Mouse (Mus musculus) Patski (cell line): ENCODE data around the gene Slc43a2. TPM values are rescaled to one million over a fixed set of nuclear protein-coding genes. Genes with fewer than 3 reads are reported as not detected.
"Not testable (repeated sequence)": the region's sequence is repeated elsewhere in the genome, so short reads cannot be mapped to it uniquely, and the experiment has no call there.

Experiments
- ATAC-seq: fragments of 100-300 bp; one replicate; pipeline ENCODE4 v1.8.0; 2021
- CTCF ChIA-PET: fragments of 350-600 bp; sonication (Branson Sonifier 250); formaldehyde crosslinking; loops from one replicate; lab custom pipeline; 2022; ENCODE audit warnings: inconsistent platforms; lab: Charles Lee
- POLR2A ChIA-PET: fragments of 350-600 bp; sonication (Branson Sonifier 250); formaldehyde crosslinking; loops from one replicate; lab custom pipeline; 2022; ENCODE audit warnings: antibody characterized with exemption, inconsistent platforms; lab: Charles Lee
- DNase-seq: peaks from one replicate; pipeline ENCODE4 v3.0.0-alpha.2; 2011; ENCODE audit warnings: low read depth, low spot score
- H3K27me3 ChIP-seq: fragments of 371-371 bp; one replicate; pipeline ENCODE4 v1.5.1; 2021
- CTCF ChIP-seq: fragments of 100-300 bp; IDR thresholded peaks from one replicate; pipeline ENCODE4 v1.5.1; 2021
- in situ Hi-C: fragments of 300-500 bp; cut with MboI; formaldehyde crosslinking; loops from 3 replicates; pipeline ENCODE4 v1.11.1; 2018; ENCODE audit warnings: low pct_unique_long_range_greater_than_20kb, mixed read lengths
- polyA plus RNA-seq: library from polyadenylated mRNA; unstranded; gene quantifications from one replicate; pipeline ENCODE4 v1.2.3, GENCODE M21; 2021

Slc43a2 gene
- polyA plus RNA-seq, 1 experiment from 2014 or later = 10.0 TPM

- DNase-seq (no peak), ATAC-seq (no peak)
- POLR2A ChIA-PET = no interaction called here
- TF ChIP-seq CTCF = no peak
- no peaks in the 10 kb centered on the region for H3K27me3 ChIP-seq
- CTCF ChIA-PET = interaction anchor here (1.3 kb wide), 1 partner anchor 144 kb away, joined by 3 read pairs; no protein-coding TSS in a partner anchor
- in situ Hi-C loops = no loop called here
Measured at GRCm38 (mm10) chr11:75546057-75546456, 14.6 kb downstream of the Slc43a2 start.

GRCm38 (mm10) chr11:75549658-75550111 lies 18.2 kb downstream of the Slc43a2 start:
- no peak for ATAC-seq
- POLR2A ChIA-PET = interaction anchor here (0.9 to 1.2 kb wide), 2 partner anchors 13 to 20 kb away, joined by 3 read pairs; no protein-coding TSS in a partner anchor
- CTCF ChIA-PET = no interaction called here
- in situ Hi-C loops = no loop called here
- H3K27me3 ChIP-seq = no peaks in the 10 kb centered on the region
- DNase-seq = no peak
- no peak for TF ChIP-seq CTCF

GRCm38 (mm10) chr11:75550200-75550946 lies 18.9 kb downstream of the Slc43a2 start:
- no peak for DNase-seq
- H3K27me3 ChIP-seq = no peaks in the 10 kb centered on the region
- POLR2A ChIA-PET = interaction anchor here (0.6 to 1.2 kb wide), 3 partner anchors 12 to 43 kb away, joined by 3 read pairs; no protein-coding TSS in a partner anchor
- ATAC-seq = no peak
- CTCF ChIA-PET = no interaction called here
- in situ Hi-C loops = no loop called here
- no peak for TF ChIP-seq CTCF

DNA sequence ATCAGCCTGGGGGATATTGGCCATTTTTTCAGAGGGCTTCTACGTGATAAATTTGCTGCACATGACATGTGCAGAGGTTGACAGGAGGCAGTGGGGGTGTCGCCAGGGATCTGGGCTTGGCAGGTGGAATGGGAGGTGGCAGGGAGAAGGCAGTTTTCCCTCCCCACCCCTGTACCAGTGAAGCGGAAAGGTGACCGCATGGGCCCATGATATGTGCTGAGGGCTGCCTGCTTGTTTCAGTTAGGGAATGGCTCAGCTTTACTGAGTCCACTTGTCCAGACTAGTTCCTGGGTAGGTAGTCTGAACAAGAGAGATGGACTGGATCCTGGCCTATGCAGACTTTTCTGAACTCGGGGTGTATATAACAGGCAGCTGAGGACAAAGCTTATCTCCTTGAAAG lies 19.8 kb downstream of the Slc43a2 start:
- DNase-seq (no peak), ATAC-seq (peak; percentile 54)
- no peak for TF ChIP-seq CTCF
- in situ Hi-C loops = no loop called here
- CTCF ChIA-PET = interaction anchor here (1.2 to 1.7 kb wide), 2 partner anchors 12 to 21 kb away, joined by 3 to 4 read pairs; no protein-coding TSS in a partner anchor
- POLR2A ChIA-PET = no interaction called here
- no peaks in the 10 kb centered on the region for H3K27me3 ChIP-seq

- ChIA-PET CTCF (interaction anchor here (1.2 to 1.7 kb wide), 2 partner anchors 11 to 22 kb away, joined by 3 to 4 read pairs; no protein-coding TSS in a partner anchor), POLR2A (no interaction called here)
- in situ Hi-C loops = no loop called here
- DNase-seq (no peak), ATAC-seq (no peak)
- H3K27me3 ChIP-seq = no peaks in the 10 kb centered on the region
- no peak for TF ChIP-seq CTCF
Measured at GRCm38 (mm10) chr11:75551961-75552441, 20.5 kb downstream of the Slc43a2 start.

- ATAC-seq = no peak
- CTCF ChIA-PET = no interaction called here
- no peak for DNase-seq
- H3K27me3 ChIP-seq = no peaks in the 10 kb centered on the region
- TF ChIP-seq CTCF = no peak
- in situ Hi-C loops = no loop called here
- POLR2A ChIA-PET = interaction anchor here (0.5 kb wide), 1 partner anchor 153 kb away, joined by 8 read pairs; no protein-coding TSS in a partner anchor
Measured at GRCm38 (mm10) chr11:75552906-75553482, 21.5 kb downstream of the Slc43a2 start.

GRCm38 (mm10) chr11:75556006-75556405 lies 24.5 kb downstream of the Slc43a2 start:
- H3K27me3 ChIP-seq, ATAC-seq, DNase-seq, POLR2A ChIA-PET, in situ Hi-C loops: not testable (repeated sequence)
- CTCF ChIA-PET = interaction anchor here (1.3 to 2.0 kb wide), 3 partner anchors 13 to 25 kb away, joined by 4 to 5 read pairs (median 5); partner anchors contain the start of gene Slc43a2

GRCm38 (mm10) chr11:75557142-75557541 lies 25.6 kb downstream of the Slc43a2 start:
- H3K27me3 ChIP-seq = no peaks in the 10 kb centered on the region
- CTCF ChIA-PET = interaction anchor here (1.6 kb wide), 1 partner anchor 26 kb away, joined by 5 read pairs; the partner anchor contains the start of gene Slc43a2
- DNase-seq = no peak
- POLR2A ChIA-PET = no interaction called here
- ATAC-seq = no peak
- in situ Hi-C loops = no loop called here
- TF ChIP-seq CTCF = no peak

- CTCF ChIA-PET = interaction anchor here (1.0 to 2.1 kb wide), 2 partner anchors 14 to 17 kb away, joined by 3 to 10 read pairs; no protein-coding TSS in a partner anchor
- ATAC-seq = no peak
- TF ChIP-seq CTCF = no peak
- DNase-seq = no peak
- in situ Hi-C loops = no loop called here
- POLR2A ChIA-PET = interaction anchor here (0.6 to 0.7 kb wide), 2 partner anchors 22 to 442 kb away, joined by 3 read pairs; no protein-coding TSS in a partner anchor
- H3K27me3 ChIP-seq = no peaks in the 10 kb centered on the region
Measured at GRCm38 (mm10) chr11:75558101-75558500, 26.6 kb downstream of the Slc43a2 start.

- in situ Hi-C loops = no loop called here
- ChIA-PET CTCF (interaction anchor here (1.1 to 2.1 kb wide), 2 partner anchors 12 to 14 kb away, joined by 3 to 10 read pairs; no protein-coding TSS in a partner anchor), POLR2A (interaction anchor here (0.6 kb wide), 1 partner anchor 137 kb away, joined by 3 read pairs; no protein-coding TSS in a partner anchor)
- no peak for TF ChIP-seq CTCF
- ATAC-seq (no peak), DNase-seq (no peak)
- H3K27me3 ChIP-seq = no peaks in the 10 kb centered on the region
Measured at GRCm38 (mm10) chr11:75559870-75560504, 28.5 kb downstream of the Slc43a2 start.
